Mouse (Mus musculus): ENCODE data around the gene Neurod2.

DNA sequence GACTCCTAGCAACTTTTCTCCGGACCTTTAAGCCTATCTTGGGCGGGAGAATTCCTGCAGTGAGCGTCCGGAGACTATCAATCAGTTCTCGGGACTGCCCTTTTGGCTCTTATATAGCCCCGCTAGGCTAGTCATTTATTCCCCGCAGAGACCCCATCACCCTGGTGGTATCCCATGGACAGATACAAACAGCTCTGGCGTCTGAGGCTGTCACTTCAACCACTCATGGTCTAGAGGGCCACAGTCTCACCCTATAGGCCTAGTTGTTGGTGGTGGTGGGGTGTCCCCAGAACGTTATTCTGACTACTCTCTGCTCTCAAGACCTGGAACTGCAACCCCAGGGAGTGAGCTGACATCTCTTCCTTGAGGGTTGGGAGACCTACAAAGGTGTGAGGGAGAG lies 19.9 kb upstream of the Neurod2 start:
- no peak for TF ChIP-seq HCFC1 (IDR thresholded peaks at IDR 0.05; ENCODE audit: borderline replicate concordance, insufficient read depth, low read length)
- TF ChIP-seq CHD2 (IDR thresholded peaks at IDR 0.05; ENCODE audit: low read depth, low read length): no peak
- no peak for TF ChIP-seq ZC3H11A (IDR thresholded peaks at IDR 0.05; ENCODE audit: borderline replicate concordance, low read depth, low read length)
